Mouse (Mus musculus) stomach, postnatal 0 days (tissue): ENCODE measurements around the gene Scg5. TPM values are rescaled to one million over a fixed set of nuclear protein-coding genes. Genes with fewer than 3 reads are reported as not detected.

Experiments used
- ATAC-seq: fragments of 200-750 bp; cut with Nextera tagmentation; 2 replicates; pipeline ENCODE4 v1.8.0; 2017; ENCODE audit not compliant: low FRiP score, low TSS enrichment
- DNase-seq: peaks from one replicate; pipeline ENCODE4 v3.0.0-alpha.2; 2016; ENCODE audit warnings: low spot score
- H3K27ac ChIP-seq: fragments of 300-500 bp; sonication (generic); replicated peaks from 2 replicates; pipeline ENCODE4 v1.5.1; 2014; ENCODE audit warnings: mild to moderate bottlenecking, control low read depth
- H3K27me3 ChIP-seq: fragments of 300-500 bp; sonication (generic); 2 replicates; pipeline ENCODE4 v1.6.1; 2014; ENCODE audit warnings: low read length; ENCODE audit not compliant: control insufficient read depth, insufficient read depth
- H3K36me3 ChIP-seq: fragments of 300-500 bp; sonication (generic); 2 replicates; pipeline ENCODE4 v1.6.1; 2014; ENCODE audit warnings: low read length, mixed read lengths; ENCODE audit not compliant: control insufficient read depth, insufficient read depth
- H3K4me1 ChIP-seq: fragments of 300-500 bp; sonication (generic); replicated peaks from 2 replicates; pipeline ENCODE4 v1.6.1; 2014; ENCODE audit warnings: antibody characterized with exemption; ENCODE audit not compliant: control insufficient read depth, insufficient read depth
- H3K4me2 ChIP-seq: fragments of 300-500 bp; sonication (generic); replicated peaks from 2 replicates; pipeline ENCODE4 v1.6.1; 2014; ENCODE audit warnings: low read depth, mild to moderate bottlenecking, control low read depth, moderate library complexity
- H3K4me3 ChIP-seq: fragments of 300-500 bp; sonication (generic); 2 replicates; pipeline ENCODE4 v1.5.1; 2014; ENCODE audit warnings: low read depth, low read length, control low read depth
- H3K9ac ChIP-seq: fragments of 300-500 bp; sonication (generic); 2 replicates; pipeline ENCODE4 v1.6.1; 2014; ENCODE audit warnings: mild to moderate bottlenecking, low read length, control low read depth, mixed read lengths
- H3K9me3 ChIP-seq: fragments of 300-500 bp; sonication (generic); 2 replicates; pipeline ENCODE4 v1.6.1; 2016; ENCODE audit warnings: low read length; ENCODE audit not compliant: control insufficient read depth
- CTCF ChIP-seq: IDR thresholded peaks from 2 replicates; pipeline ENCODE4 v1.5.1; 2016; ENCODE audit warnings: antibody characterized with exemption, low read depth, mild to moderate bottlenecking, moderate library complexity
- EP300 ChIP-seq: optimal IDR thresholded peaks from 2 replicates; pipeline ENCODE3; 2016; ENCODE audit warnings: antibody characterized with exemption
- WGBS: fragments of 180-500 bp; shearing (Covaris S2); extraction: QIAGEN DNeasy Blood & Tissue Kit; methylation state at CpG from one replicate; pipeline ENCODE4 v1.1.7; 2014; 5-methylcytosine and 5-hydroxymethylcytosine counted together
- polyA plus RNA-seq: library from polyadenylated mRNA; unstranded; fragments of >200 nt; fragmentation: Nextera tagmentation; extraction: Ambion mirVana; gene quantifications from 2 replicates; pipeline ENCODE4 v1.2.1, GENCODE M21; 2015

The Scg5 gene
- polyA plus RNA-seq, 1 experiment from 2014 or later = 14.9 TPM

- WGBS = 66% methylated on average over 4 of the region's 4 CpGs
- no peak overlapping the region for H3K27ac ChIP-seq
- DNase-seq (no peak), ATAC-seq (no peak)
- H3K4me2 ChIP-seq = no peak overlapping the region
- H3K9ac ChIP-seq = no peak overlapping the region
- H3K4me3 ChIP-seq = no peak overlapping the region
- TF ChIP-seq EP300 (no peak), CTCF (no peak)
- H3K36me3 ChIP-seq = no peaks in the 10 kb centered on the region
- no peaks in the 10 kb centered on the region for H3K4me1 ChIP-seq
- no peaks in the 10 kb centered on the region for H3K9me3 ChIP-seq
- H3K27me3 ChIP-seq = no peaks in the 10 kb centered on the region
Observed at GRCm38 (mm10) chr2:113781521-113781920, 47.4 kb downstream of the Scg5 start.

- no peak overlapping the region for H3K4me3 ChIP-seq
- H3K4me1 ChIP-seq = no peaks in the 10 kb centered on the region
- no peak overlapping the region for H3K4me2 ChIP-seq
- no peaks in the 10 kb centered on the region for H3K9me3 ChIP-seq
- no peak for DNase-seq
- ATAC-seq = no peak
- H3K9ac ChIP-seq = no peak overlapping the region
- no peaks in the 10 kb centered on the region for H3K36me3 ChIP-seq
- no peak for TF ChIP-seq CTCF
- TF ChIP-seq EP300 = no peak
- H3K27me3 ChIP-seq = no peaks in the 10 kb centered on the region
- no peak overlapping the region for H3K27ac ChIP-seq
- 71% methylated on average over 5 of the region's 5 CpGs for WGBS
Observed at GRCm38 (mm10) chr2:113781107-113781506, 47.8 kb downstream of the Scg5 start.

- H3K4me2 ChIP-seq = no peak overlapping the region
- DNase-seq (no peak), ATAC-seq (no peak)
- H3K36me3 ChIP-seq = no peaks in the 10 kb centered on the region
- H3K9me3 ChIP-seq = no peaks in the 10 kb centered on the region
- no peaks in the 10 kb centered on the region for H3K27me3 ChIP-seq
- H3K9ac ChIP-seq = no peak overlapping the region
- no peaks in the 10 kb centered on the region for H3K4me1 ChIP-seq
- TF ChIP-seq CTCF (no peak), EP300 (no peak)
- H3K27ac ChIP-seq = no peak overlapping the region
- 77% methylated on average over 3 of the region's 3 CpGs for WGBS
- H3K4me3 ChIP-seq = no peak overlapping the region
Observed at GRCm38 (mm10) chr2:113779336-113779735, 49.6 kb downstream of the Scg5 start.

GRCm38 (mm10) chr2:113778036-113778435 is 50.9 kb downstream of the Scg5 start:
- WGBS = 72% methylated on average over 6 of the region's 6 CpGs
- H3K4me2 ChIP-seq = no peak overlapping the region
- ATAC-seq = no peak

GRCm38 (mm10) chr2:113776297-113776696 is 52.6 kb downstream of the Scg5 start:
- TF ChIP-seq CTCF (no peak), EP300 (no peak)
- no peak overlapping the region for H3K4me2 ChIP-seq
- no peaks in the 10 kb centered on the region for H3K4me1 ChIP-seq
- ATAC-seq (no peak), DNase-seq (no peak)
- WGBS = 79% methylated on average over 3 of the region's 3 CpGs
- no peak overlapping the region for H3K9ac ChIP-seq
- H3K9me3 ChIP-seq = no peaks in the 10 kb centered on the region
- H3K4me3 ChIP-seq = no peak overlapping the region
- H3K27ac ChIP-seq = no peak overlapping the region
- no peaks in the 10 kb centered on the region for H3K27me3 ChIP-seq
- no peaks in the 10 kb centered on the region for H3K36me3 ChIP-seq

More at GRCm38 (mm10) chr2:113778036-113778435, 50.9 kb downstream of the Scg5 start:
- Histone ChIP-seq H3K4me1 (no peaks in the 10 kb centered on the region), H3K9me3 (no peaks in the 10 kb centered on the region), H3K4me3 (no peak overlapping the region), H3K27me3 (no peaks in the 10 kb centered on the region), H3K9ac (no peak overlapping the region), H3K27ac (no peak overlapping the region), H3K36me3 (no peaks in the 10 kb centered on the region)
- TF ChIP-seq CTCF = peak; percentile 44
- no peak for TF ChIP-seq EP300
- no peak for DNase-seq

GRCm38 (mm10) chr2:113774150-113774805 is 54.6 kb downstream of the Scg5 start:
- no peak overlapping the region for H3K4me2 ChIP-seq
- peak; percentile 59; the same call in 1 of the 2 replicates for ATAC-seq

More at GRCm38 (mm10) chr2:113774150-113774805, 54.6 kb downstream of the Scg5 start:
- TF ChIP-seq CTCF = no peak
- Histone ChIP-seq H3K9ac (no peak overlapping the region), H3K4me3 (no peak overlapping the region), H3K27ac (no peak overlapping the region), H3K4me1 (no peaks in the 10 kb centered on the region), H3K9me3 (no peaks in the 10 kb centered on the region), H3K27me3 (no peaks in the 10 kb centered on the region), H3K36me3 (no peaks in the 10 kb centered on the region)
- WGBS = 50% methylated on average over 6 of the region's 6 CpGs
- DNase-seq = no peak
